Mouse (Mus musculus): ENCODE results near the gene Gm7544. TPM values are rescaled to one million over a fixed set of nuclear protein-coding genes. Genes with fewer than 3 reads are reported as not detected.
"Not testable (repeated sequence)": the region's sequence is repeated elsewhere in the genome, so short reads cannot be mapped to it uniquely, and the experiment has no call there.

Gm7544 gene
- not detected in 2 replicates for polyA plus RNA-seq (2012; ENCODE audit: insufficient read depth, insufficient read length, low replicate concordance, missing spikeins)

GRCm38 (mm10) chr1:82955913-82956312 lies at the start of gene Gm7544:
Gene Gm7544 (minus strand): TSS chr1:82956013.
- not testable (repeated sequence) for H3K4me1 ChIP-seq (ENCODE audit: control insufficient read depth, insufficient read depth, low read length); H3K4me3 ChIP-seq (ENCODE audit: insufficient read depth, low read depth, low read length); H3K27ac ChIP-seq (ENCODE audit: insufficient read depth, low read depth, low read length)

GRCm38 (mm10) chr1:83000306-83000705 lies 44.5 kb upstream of the Gm7544 start, which contains the start of gene Gm47959:
Gene Gm47959 (plus strand): TSS chr1:83000548.
- 98% methylated on average over 9 of the region's 9 CpGs for WGBS
- not testable (repeated sequence) for H3K4me3 ChIP-seq (ENCODE audit: insufficient read depth, low read depth, low read length); H3K27ac ChIP-seq (ENCODE audit: insufficient read depth, low read depth, low read length); H3K4me1 ChIP-seq (ENCODE audit: control insufficient read depth, insufficient read depth, low read length)

DNA sequence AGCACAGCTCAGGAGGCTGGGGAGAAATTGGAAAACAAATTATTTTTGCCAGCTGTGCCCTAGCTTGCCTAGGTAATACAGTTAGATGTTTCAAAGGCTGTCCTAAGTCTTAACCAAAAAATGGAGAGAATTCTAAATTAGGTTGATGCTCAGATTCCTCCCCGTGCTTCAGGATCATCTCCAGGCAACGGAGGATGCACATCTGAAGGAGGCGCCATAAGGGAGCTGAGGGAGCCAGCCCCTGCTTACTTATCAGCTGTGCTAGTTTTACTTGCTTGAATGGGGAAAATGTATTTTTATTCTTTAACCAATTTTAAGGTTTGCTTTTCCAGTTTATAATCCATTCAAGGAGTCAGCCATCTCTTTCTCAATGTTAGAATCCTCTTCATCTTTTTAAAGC lies 38.1 kb upstream of the Gm7544 start:
- TF ChIP-seq CTCF (IDR thresholded peaks at IDR 0.05; ENCODE audit: insufficient read depth, low read depth, low read length) (no peak), POLR2A (IDR thresholded peaks at IDR 0.05; ENCODE audit: insufficient read depth, low read depth, low read length) (no peak)
- Histone ChIP-seq H3K4me1 (ENCODE audit: control insufficient read depth, insufficient read depth, low read length) (no peaks in the 10 kb centered on the region), H3K4me3 (ENCODE audit: insufficient read depth, low read depth, low read length) (no peak overlapping the region), H3K27ac (ENCODE audit: insufficient read depth, low read depth, low read length) (no peak overlapping the region)
- WGBS = 74% methylated on average over 3 of the region's 3 CpGs

- TF ChIP-seq CTCF (IDR thresholded peaks at IDR 0.05; ENCODE audit: insufficient read depth, low read depth, low read length) (no peak), POLR2A (IDR thresholded peaks at IDR 0.05; ENCODE audit: insufficient read depth, low read depth, low read length) (no peak)
- WGBS = 95% methylated on average over 6 of the region's 6 CpGs
These were observed 36.3 kb upstream of the Gm7544 start for GRCm38 (mm10) chr1:82992093-82992492.

GRCm38 (mm10) chr1:82991596-82991995 lies 35.8 kb upstream of the Gm7544 start:
- no peak overlapping the region for H3K4me3 ChIP-seq (ENCODE audit: insufficient read depth, low read depth, low read length)
- no peak for TF ChIP-seq POLR2A (IDR thresholded peaks at IDR 0.05; ENCODE audit: insufficient read depth, low read depth, low read length)
- TF ChIP-seq CTCF (IDR thresholded peaks at IDR 0.05; ENCODE audit: insufficient read depth, low read depth, low read length) = no peak
- no peak overlapping the region for H3K27ac ChIP-seq (ENCODE audit: insufficient read depth, low read depth, low read length)
- no peaks in the 10 kb centered on the region for H3K4me1 ChIP-seq (ENCODE audit: control insufficient read depth, insufficient read depth, low read length)
- 94% methylated on average over 3 of the region's 3 CpGs for WGBS

More at GRCm38 (mm10) chr1:82992093-82992492, 36.3 kb upstream of the Gm7544 start:
- Histone ChIP-seq H3K4me3 (ENCODE audit: insufficient read depth, low read depth, low read length) (no peak overlapping the region), H3K4me1 (ENCODE audit: control insufficient read depth, insufficient read depth, low read length) (no peaks in the 10 kb centered on the region), H3K27ac (ENCODE audit: insufficient read depth, low read depth, low read length) (no peak overlapping the region)

GRCm38 (mm10) chr1:82991062-82991461 lies 35.2 kb upstream of the Gm7544 start:
- Histone ChIP-seq H3K27ac (ENCODE audit: insufficient read depth, low read depth, low read length) (no peak overlapping the region), H3K4me3 (ENCODE audit: insufficient read depth, low read depth, low read length) (no peak overlapping the region), H3K4me1 (ENCODE audit: control insufficient read depth, insufficient read depth, low read length) (no peaks in the 10 kb centered on the region)
- no peak for TF ChIP-seq CTCF (IDR thresholded peaks at IDR 0.05; ENCODE audit: insufficient read depth, low read depth, low read length)
- no peak for TF ChIP-seq POLR2A (IDR thresholded peaks at IDR 0.05; ENCODE audit: insufficient read depth, low read depth, low read length)
- 78% methylated on average over 4 of the region's 4 CpGs for WGBS

GRCm38 (mm10) chr1:82987530-82988198 lies 31.9 kb upstream of the Gm7544 start:
- Histone ChIP-seq H3K4me1 (ENCODE audit: control insufficient read depth, insufficient read depth, low read length) (no peaks in the 10 kb centered on the region), H3K4me3 (ENCODE audit: insufficient read depth, low read depth, low read length) (no peak overlapping the region), H3K27ac (ENCODE audit: insufficient read depth, low read depth, low read length) (no peak overlapping the region)
- TF ChIP-seq POLR2A (IDR thresholded peaks at IDR 0.05; ENCODE audit: insufficient read depth, low read depth, low read length) (no peak), CTCF (IDR thresholded peaks at IDR 0.05; ENCODE audit: insufficient read depth, low read depth, low read length) (no peak)
- 38% methylated on average over 4 of the region's 4 CpGs for WGBS

GRCm38 (mm10) chr1:82986738-82987137 lies 30.9 kb upstream of the Gm7544 start:
- H3K4me1 ChIP-seq (ENCODE audit: control insufficient read depth, insufficient read depth, low read length) = no peaks in the 10 kb centered on the region
- no peak overlapping the region for H3K4me3 ChIP-seq (ENCODE audit: insufficient read depth, low read depth, low read length)
- no peak for TF ChIP-seq CTCF (IDR thresholded peaks at IDR 0.05; ENCODE audit: insufficient read depth, low read depth, low read length)
- no peak for TF ChIP-seq POLR2A (IDR thresholded peaks at IDR 0.05; ENCODE audit: insufficient read depth, low read depth, low read length)
- H3K27ac ChIP-seq (ENCODE audit: insufficient read depth, low read depth, low read length) = no peak overlapping the region
- 91% methylated on average over 6 of the region's 6 CpGs for WGBS

DNA sequence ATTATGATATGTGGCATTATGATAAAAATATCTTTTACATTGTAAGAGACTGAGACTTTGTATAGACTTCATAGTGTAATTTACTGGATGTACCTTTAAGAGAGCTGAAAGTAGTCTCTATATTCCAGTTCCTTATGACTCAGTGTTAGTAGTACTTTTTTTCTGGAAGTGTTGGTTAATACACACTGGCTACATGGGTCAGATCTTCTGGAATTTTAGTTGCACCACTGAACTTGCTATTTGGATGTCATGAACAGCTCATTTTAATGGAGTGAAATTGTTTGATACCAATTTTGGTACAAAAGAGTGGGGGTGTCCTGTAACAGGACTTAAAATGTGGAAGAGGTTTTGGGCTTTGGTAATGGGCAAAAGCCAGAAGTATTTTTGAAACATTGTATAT lies 22.0 kb upstream of the Gm7544 start:
- H3K27ac ChIP-seq (ENCODE audit: insufficient read depth, low read depth, low read length) = no peak overlapping the region
- no peak for TF ChIP-seq CTCF (IDR thresholded peaks at IDR 0.05; ENCODE audit: insufficient read depth, low read depth, low read length)
- TF ChIP-seq POLR2A (IDR thresholded peaks at IDR 0.05; ENCODE audit: insufficient read depth, low read depth, low read length) = no peak
- no peak overlapping the region for H3K4me3 ChIP-seq (ENCODE audit: insufficient read depth, low read depth, low read length)
- no peaks in the 10 kb centered on the region for H3K4me1 ChIP-seq (ENCODE audit: control insufficient read depth, insufficient read depth, low read length)

DNA sequence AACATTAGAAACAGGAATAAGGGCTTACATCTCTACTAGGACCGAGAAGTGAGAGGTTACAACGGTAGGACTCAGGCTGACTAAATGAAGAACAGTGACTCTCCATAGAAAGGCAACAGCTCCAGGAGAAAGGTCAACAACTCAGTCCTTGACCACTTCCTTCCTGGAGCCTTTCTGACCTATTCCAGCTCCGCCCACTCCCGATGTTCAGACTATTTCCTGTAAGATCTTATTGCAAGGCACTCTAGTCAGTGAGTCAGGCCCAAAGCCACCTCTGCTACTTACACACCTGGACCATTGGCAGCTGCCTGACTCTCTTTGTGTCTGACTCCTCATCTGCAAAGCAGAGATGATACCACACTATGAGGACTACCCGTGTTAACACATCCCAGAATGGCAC lies 19.9 kb upstream of the Gm7544 start:
- TF ChIP-seq POLR2A (IDR thresholded peaks at IDR 0.05; ENCODE audit: insufficient read depth, low read depth, low read length) (no peak), CTCF (IDR thresholded peaks at IDR 0.05; ENCODE audit: insufficient read depth, low read depth, low read length) (no peak)
- Histone ChIP-seq H3K27ac (ENCODE audit: insufficient read depth, low read depth, low read length) (no peak overlapping the region), H3K4me3 (ENCODE audit: insufficient read depth, low read depth, low read length) (no peak overlapping the region), H3K4me1 (ENCODE audit: control insufficient read depth, insufficient read depth, low read length) (no peaks in the 10 kb centered on the region)
- WGBS = 87% methylated on average over 5 of the region's 5 CpGs
